Mouse (Mus musculus): Measurements from ENCODE around the gene Ccer2. TPM values are rescaled to one million over a fixed set of nuclear protein-coding genes. Genes with fewer than 3 reads are reported as not detected.
A peak's percentile ranks its signal among the peaks of the same experiment; 100 is the strongest.

The Ccer2 gene
- total and polyA plus RNA-seq, 3 experiments: 0.11 TPM; not detected in 2

GRCm38 (mm10) chr7:28741709-28742438, 14.1 kb upstream of the Ccer2 start, which contains the start of the genes Mrps12 and Sars2 (continued):
- peak; percentile 73; the same call in 1 of the 2 replicates for TF ChIP-seq MYC (IDR thresholded peaks at IDR 0.05; ENCODE audit: low read depth, low read length)
- TF ChIP-seq POLR2AphosphoS2 (IDR thresholded peaks at IDR 0.05; ENCODE audit: low read length): peak; percentile 81
- no peak for TF ChIP-seq TCF12 (IDR thresholded peaks at IDR 0.05; ENCODE audit: low read depth, low read length)
- no peak for TF ChIP-seq TAL1 (IDR thresholded peaks at IDR 0.05; ENCODE audit: low read length)

GRCm38 (mm10) chr7:28749935-28750334, 6.0 kb upstream of the Ccer2 start:
- no peak for DNase-seq (ENCODE audit: low read depth, low spot score)
- no peak overlapping the region for H3K4me3 ChIP-seq (ENCODE audit: control insufficient read depth in 1 of 2, insufficient read depth in 1 of 2, low read depth in 2 of 2, low read length in 2 of 2)
- H3K79me2 ChIP-seq (ENCODE audit: control insufficient read depth, insufficient read depth, low read length, poor library complexity): no peaks in the 10 kb centered on the region
- TF ChIP-seq NRF1 (IDR thresholded peaks at IDR 0.05; ENCODE audit: insufficient read depth, low read depth, low read length, poor library complexity, severe bottlenecking) (no peak), MEF2A (IDR thresholded peaks at IDR 0.05; ENCODE audit: extremely low read depth, insufficient replicate concordance, low read depth, low read length, poor library complexity, severe bottlenecking) (no peak), RAD21 (IDR thresholded peaks at IDR 0.05; ENCODE audit: low read depth, low read length) (no peak), GATA1 (IDR thresholded peaks at IDR 0.05; ENCODE audit: low read depth, low read length) (no peak), ZMIZ1 (IDR thresholded peaks at IDR 0.05; ENCODE audit: low read depth, low read length) (no peak), SIN3A (IDR thresholded peaks at IDR 0.05; ENCODE audit: low read length) (no peak), MAFK (IDR thresholded peaks at IDR 0.05; ENCODE audit: borderline replicate concordance, low read depth, low read length) (no peak), TAL1 (IDR thresholded peaks at IDR 0.05; ENCODE audit: low read length) (no peak), POLR2AphosphoS5 (IDR thresholded peaks at IDR 0.05; ENCODE audit: borderline replicate concordance, low read depth, low read length) (no peak), CHD1 (IDR thresholded peaks at IDR 0.05; ENCODE audit: low read depth, low read length) (no peak), HCFC1 (IDR thresholded peaks at IDR 0.05; ENCODE audit: low read depth, low read length) (no peak), ZKSCAN1 (IDR thresholded peaks at IDR 0.05; ENCODE audit: low read depth, low read length) (no peak), KAT2A (conservative IDR thresholded peaks at IDR 0.05; ENCODE audit: low read depth, low read length) (no peak)
- H3K9me3 ChIP-seq (replicated peaks; ENCODE audit: insufficient read depth, low read length): no peaks in the 10 kb centered on the region
- no peaks in the 10 kb centered on the region for H3K27me3 ChIP-seq (ENCODE audit: control insufficient read depth in 1 of 2, insufficient read depth in 2 of 2, low read length in 2 of 2)
- H3K4me1 ChIP-seq (ENCODE audit: control insufficient read depth in 1 of 2, insufficient read depth in 2 of 2, low read length in 2 of 2): no peaks in the 10 kb centered on the region
- H3K36me3 ChIP-seq (ENCODE audit: control insufficient read depth in 1 of 2, insufficient read depth in 2 of 2, low read length in 2 of 2): no peaks in the 10 kb centered on the region; a peak in 1 of 4 replicates
- no peak overlapping the region for H3K27ac ChIP-seq (ENCODE audit: control insufficient read depth, low read depth, low read length)
- H3K9ac ChIP-seq (ENCODE audit: control insufficient read depth, low read depth, low read length, poor library complexity, severe bottlenecking): no peak overlapping the region

GRCm38 (mm10) chr7:28758623-28759022, 2.6 kb downstream of the Ccer2 start:
- Histone ChIP-seq H3K9me3 (replicated peaks; ENCODE audit: insufficient read depth, low read length) (no peaks in the 10 kb centered on the region), H3K27me3 (ENCODE audit: control insufficient read depth in 1 of 2, insufficient read depth in 2 of 2, low read length in 2 of 2) (no peaks in the 10 kb centered on the region), H3K79me2 (ENCODE audit: control insufficient read depth, insufficient read depth, low read length, poor library complexity) (no peaks in the 10 kb centered on the region), H3K4me3 (ENCODE audit: control insufficient read depth in 1 of 2, insufficient read depth in 1 of 2, low read depth in 2 of 2, low read length in 2 of 2) (no peak overlapping the region), H3K27ac (ENCODE audit: control insufficient read depth, low read depth, low read length) (no peak overlapping the region), H3K4me1 (ENCODE audit: control insufficient read depth in 1 of 2, insufficient read depth in 2 of 2, low read length in 2 of 2) (no peaks in the 10 kb centered on the region), H3K36me3 (ENCODE audit: control insufficient read depth in 1 of 2, insufficient read depth in 2 of 2, low read length in 2 of 2) (no peaks in the 10 kb centered on the region; a peak in 1 of 4 replicates), H3K9ac (ENCODE audit: control insufficient read depth, low read depth, low read length, poor library complexity, severe bottlenecking) (no peak overlapping the region)
- no peak for TF ChIP-seq GATA1 (IDR thresholded peaks at IDR 0.05; ENCODE audit: low read depth, low read length)
- no peak for TF ChIP-seq TBP (IDR thresholded peaks at IDR 0.05; ENCODE audit: low read depth, low read length)
- no peak for TF ChIP-seq POLR2AphosphoS2 (IDR thresholded peaks at IDR 0.05; ENCODE audit: low read length)
- no peak for TF ChIP-seq MAZ (IDR thresholded peaks at IDR 0.05; ENCODE audit: low read depth, low read length)
- TF ChIP-seq SIN3A (IDR thresholded peaks at IDR 0.05; ENCODE audit: low read length): no peak
- no peak for TF ChIP-seq HCFC1 (IDR thresholded peaks at IDR 0.05; ENCODE audit: low read depth, low read length)
- TF ChIP-seq ZMIZ1 (IDR thresholded peaks at IDR 0.05; ENCODE audit: low read depth, low read length): no peak
- TF ChIP-seq MEF2A (IDR thresholded peaks at IDR 0.05; ENCODE audit: extremely low read depth, insufficient replicate concordance, low read depth, low read length, poor library complexity, severe bottlenecking): no peak
- no peak for TF ChIP-seq ZC3H11A (IDR thresholded peaks at IDR 0.05; ENCODE audit: low read depth, low read length)
- no peak for TF ChIP-seq MXI1 (IDR thresholded peaks at IDR 0.05; ENCODE audit: low read depth, low read length)
- no peak for TF ChIP-seq MAX (IDR thresholded peaks at IDR 0.05; ENCODE audit: low read length)
- no peak for TF ChIP-seq ZNF384 (IDR thresholded peaks at IDR 0.05; ENCODE audit: low read depth, low read length)
- no peak for TF ChIP-seq NELFE (IDR thresholded peaks at IDR 0.05; ENCODE audit: low read depth, low read length)
- TF ChIP-seq JUND (IDR thresholded peaks at IDR 0.05; ENCODE audit: low read depth, low read length): no peak
- no peak for TF ChIP-seq TCF12 (IDR thresholded peaks at IDR 0.05; ENCODE audit: low read depth, low read length)
- no peak for TF ChIP-seq MYC (IDR thresholded peaks at IDR 0.05; ENCODE audit: low read depth, low read length)
- no peak for DNase-seq (ENCODE audit: low read depth, low spot score)

All from MEL (cell line).